Mouse (Mus musculus) kidney, embryonic 14.5 days (tissue): ENCODE data around the gene Ralgps2. TPM values are rescaled to one million over a fixed set of nuclear protein-coding genes. Genes with fewer than 3 reads are reported as not detected.

ENCODE experiments used
- ATAC-seq: fragments of 200-750 bp; cut with Nextera tagmentation; 2 replicates; pipeline ENCODE4 v1.8.0; 2017; ENCODE audit warnings: moderate number of reproducible peaks, mild to moderate bottlenecking, moderate TSS enrichment, moderate library complexity; ENCODE audit not compliant: low FRiP score, low TSS enrichment
- H3K27ac ChIP-seq: fragments of 300-500 bp; sonication (generic); 2 replicates; pipeline ENCODE4 v1.5.1; 2014; ENCODE audit warnings: low read depth, mild to moderate bottlenecking, low read length, moderate library complexity, mixed read lengths
- H3K27me3 ChIP-seq: fragments of 300-500 bp; sonication (generic); 2 replicates; pipeline ENCODE4 v1.6.1; 2014; ENCODE audit warnings: mild to moderate bottlenecking, low read length; ENCODE audit not compliant: control insufficient read depth, insufficient read depth
- H3K36me3 ChIP-seq: fragments of 300-500 bp; sonication (generic); 2 replicates; pipeline ENCODE4 v1.6.1; 2014; ENCODE audit warnings: low read length, mixed read lengths; ENCODE audit not compliant: control insufficient read depth, insufficient read depth
- H3K4me1 ChIP-seq: fragments of 300-500 bp; sonication (generic); 2 replicates; pipeline ENCODE4 v1.6.1; 2014; ENCODE audit warnings: low read length, mixed read lengths; ENCODE audit not compliant: control insufficient read depth, insufficient read depth
- H3K4me2 ChIP-seq: fragments of 300-500 bp; sonication (generic); replicated peaks from 2 replicates; pipeline ENCODE4 v1.6.1; 2014; ENCODE audit warnings: low read depth, mild to moderate bottlenecking, low read length
- H3K4me3 ChIP-seq: fragments of 300-500 bp; sonication (generic); 2 replicates; pipeline ENCODE4 v1.5.1; 2014; ENCODE audit warnings: mild to moderate bottlenecking, low read length
- H3K9ac ChIP-seq: fragments of 300-500 bp; sonication (generic); 2 replicates; pipeline ENCODE4 v1.6.1; 2014; ENCODE audit warnings: low read depth, mild to moderate bottlenecking, low read length, moderate library complexity
- H3K9me3 ChIP-seq: fragments of 300-500 bp; sonication (generic); 2 replicates; pipeline ENCODE4 v1.6.1; 2016; ENCODE audit warnings: low read length; ENCODE audit not compliant: control insufficient read depth
- WGBS: fragments of 180-500 bp; shearing (Covaris S2); extraction: QIAGEN DNeasy Blood & Tissue Kit; methylation state at CpG from one replicate; pipeline ENCODE4 v1.1.7; 2014; 5-methylcytosine and 5-hydroxymethylcytosine counted together
- polyA plus RNA-seq: library from polyadenylated mRNA; unstranded; fragments of >200 nt; fragmentation: Nextera tagmentation; extraction: Ambion mirVana; gene quantifications from 2 replicates; pipeline ENCODE4 v1.2.1, GENCODE M21; 2014

Ralgps2 gene
- polyA plus RNA-seq, result 62.3 and 80.8 TPM in 2 replicates

DNA sequence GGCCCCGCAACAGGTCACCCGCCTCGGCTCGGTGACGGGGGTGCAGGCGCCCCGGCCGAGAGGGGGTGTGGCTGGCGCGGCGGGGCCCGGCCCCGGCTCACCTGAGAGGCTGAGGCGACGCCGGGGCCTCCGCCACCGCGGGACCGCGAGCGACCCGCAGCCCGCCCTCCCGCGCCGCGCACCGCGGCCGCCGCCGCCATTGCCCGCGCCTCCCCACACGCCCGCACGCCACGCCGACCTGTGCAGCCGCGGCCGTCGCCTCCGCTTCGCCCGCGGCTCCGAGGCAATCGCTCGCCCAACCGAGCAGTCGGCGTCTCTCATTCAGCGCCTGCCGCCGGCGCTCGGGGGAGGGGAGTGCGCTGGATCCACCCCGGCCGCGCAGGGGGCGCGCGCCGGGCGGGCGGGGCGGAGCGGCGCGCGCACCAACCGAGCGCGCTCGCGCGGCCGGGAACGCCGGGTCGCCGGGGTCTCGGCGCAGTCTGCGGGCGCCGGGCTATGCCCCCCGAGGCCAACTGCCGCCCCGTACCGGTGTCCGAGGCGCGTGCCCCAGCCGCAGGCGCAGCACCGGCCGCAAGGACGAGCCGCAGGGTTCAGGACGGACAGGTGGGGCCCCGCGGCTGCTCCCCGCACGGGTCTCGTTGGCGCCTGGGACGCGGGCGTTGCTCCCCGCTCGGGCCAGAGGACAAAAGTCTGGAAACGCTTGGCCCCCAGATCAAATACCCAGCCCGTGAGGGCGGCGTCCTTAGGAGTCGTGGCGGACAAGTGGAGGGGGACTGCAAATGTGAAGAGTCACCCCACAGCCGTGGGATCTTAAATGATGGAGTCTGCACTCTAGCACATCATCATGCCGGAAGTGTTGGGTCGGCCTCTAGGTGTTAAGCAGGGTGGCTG, at the start of gene Ralgps2:
Gene Ralgps2 (minus strand): TSS at position 376 of the 891 bp plus-strand sequence.
- no peaks in the 10 kb centered on the region for H3K27me3 ChIP-seq
- H3K36me3 ChIP-seq, result no peaks in the 10 kb centered on the region
- no peaks in the 10 kb centered on the region for H3K9me3 ChIP-seq
- peak within 1 kb of the TSS; percentile 91 for H3K9ac ChIP-seq
- peak within 1 kb of the TSS; percentile 93 for H3K27ac ChIP-seq
- 0% methylated on average over 56 of the region's 124 CpGs for WGBS
- H3K4me1 ChIP-seq, result peaks cover 12% of the 10 kb centered on the region
- H3K4me3 ChIP-seq, result peak within 1 kb of the TSS; percentile 91
- peak; percentile 84 for ATAC-seq
- H3K4me2 ChIP-seq, result peak within 1 kb of the TSS; percentile 91

GRCm38 (mm10) chr1:156987576-156987975, 48.1 kb upstream of the Ralgps2 start:
- 59% methylated on average over 3 of the region's 3 CpGs for WGBS
- H3K4me1 ChIP-seq, result peaks cover 7% of the 10 kb centered on the region
- H3K4me3 ChIP-seq, result no peak overlapping the region
- no peaks in the 10 kb centered on the region for H3K36me3 ChIP-seq
- H3K9ac ChIP-seq, result no peak overlapping the region
- no peak overlapping the region for H3K4me2 ChIP-seq
- no peaks in the 10 kb centered on the region for H3K27me3 ChIP-seq
- no peak overlapping the region for H3K27ac ChIP-seq
- ATAC-seq, result no peak
- H3K9me3 ChIP-seq, result no peaks in the 10 kb centered on the region

DNA sequence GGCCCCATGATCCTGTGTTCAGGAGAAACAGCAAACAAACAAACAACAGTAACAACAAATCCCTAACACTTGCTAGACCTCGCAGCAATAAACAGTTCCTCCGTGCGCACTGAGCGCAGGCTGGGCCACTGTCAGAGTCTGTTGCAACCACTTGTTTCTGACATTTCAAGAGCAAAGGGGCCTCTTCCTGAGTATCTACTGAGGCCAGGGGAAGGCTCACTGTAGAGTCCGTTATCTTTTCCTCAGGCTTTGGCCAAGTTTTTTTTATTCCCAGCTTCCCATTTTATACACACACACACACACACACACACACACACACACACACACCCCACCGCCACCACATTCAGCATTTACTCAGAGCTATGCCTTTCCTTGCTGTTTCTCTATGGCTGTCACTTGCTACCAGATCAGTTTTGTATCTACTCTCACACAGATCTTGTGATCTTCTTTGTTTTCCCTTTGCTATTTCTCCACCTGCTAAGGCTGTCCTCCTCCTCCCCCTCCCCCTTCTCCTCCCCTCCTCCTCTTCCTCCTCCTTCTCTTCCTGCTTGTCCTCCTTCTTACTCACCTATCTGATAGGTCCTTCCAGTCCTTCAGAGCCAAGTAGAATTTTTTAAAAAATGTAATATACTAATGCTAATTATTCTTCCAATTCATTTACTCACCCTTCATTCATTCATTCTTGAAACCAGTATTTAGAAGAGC, 47.4 kb upstream of the Ralgps2 start:
- H3K9ac ChIP-seq, result no peak overlapping the region
- no peaks in the 10 kb centered on the region for H3K9me3 ChIP-seq
- no peak overlapping the region for H3K4me3 ChIP-seq
- 69% methylated on average over 6 of the region's 6 CpGs for WGBS
- H3K27ac ChIP-seq, result no peak overlapping the region
- H3K4me1 ChIP-seq, result peaks cover 7% of the 10 kb centered on the region
- H3K36me3 ChIP-seq, result no peaks in the 10 kb centered on the region
- no peaks in the 10 kb centered on the region for H3K27me3 ChIP-seq
- H3K4me2 ChIP-seq, result no peak overlapping the region
- no peak for ATAC-seq

GRCm38 (mm10) chr1:156985657-156986640, 46.5 kb upstream of the Ralgps2 start:
- ATAC-seq, result no peak
- Histone ChIP-seq H3K36me3 (no peaks in the 10 kb centered on the region), H3K9me3 (no peaks in the 10 kb centered on the region), H3K9ac (no peak overlapping the region), H3K27me3 (no peaks in the 10 kb centered on the region), H3K4me2 (no peak overlapping the region), H3K4me1 (peaks cover 4% of the 10 kb centered on the region), H3K27ac (no peak overlapping the region), H3K4me3 (no peak overlapping the region)
- WGBS, result 49% methylated on average over 6 of the region's 6 CpGs

DNA sequence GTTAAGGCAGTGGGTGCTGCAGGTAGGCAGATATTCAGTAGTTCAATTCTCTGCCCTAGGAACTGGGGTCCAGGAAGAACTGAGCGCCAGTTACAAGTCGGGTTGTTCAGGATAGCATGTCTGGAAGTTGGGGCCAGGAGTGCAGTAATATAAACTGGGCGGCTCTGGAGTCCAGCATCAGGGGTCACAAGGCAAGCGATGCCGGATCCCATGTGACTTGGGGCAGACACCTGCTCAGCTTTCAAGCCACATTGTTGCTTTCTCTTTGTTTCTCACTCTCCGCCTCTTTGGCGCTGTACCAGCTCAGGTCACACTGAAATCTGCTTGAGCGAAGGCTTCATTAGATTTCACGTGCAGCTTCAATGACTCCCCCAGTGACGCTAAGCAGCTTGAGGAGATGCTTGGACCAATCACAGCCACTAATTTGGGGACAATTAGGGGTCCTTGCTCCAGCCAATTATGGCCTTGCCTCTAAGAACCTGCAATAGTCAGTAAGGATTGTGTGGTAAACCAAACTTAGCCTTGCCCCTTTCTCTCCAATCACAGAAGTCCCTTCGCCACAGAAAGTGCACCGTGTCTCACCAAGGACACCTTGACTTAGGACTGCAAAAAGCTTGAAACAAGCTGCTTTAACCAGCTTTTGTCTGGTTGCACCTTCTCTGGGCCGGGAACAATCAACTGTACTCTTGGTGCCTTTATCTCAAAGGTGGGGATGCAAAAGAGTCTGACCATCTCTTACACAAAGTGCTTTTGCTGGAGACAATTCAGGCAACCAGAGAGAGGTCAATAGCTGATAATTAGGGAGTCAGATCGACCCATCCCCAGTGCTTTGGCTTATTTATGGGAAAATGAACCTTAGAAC, 43.8 kb upstream of the Ralgps2 start:
- Histone ChIP-seq H3K27me3 (no peaks in the 10 kb centered on the region), H3K9me3 (no peaks in the 10 kb centered on the region), H3K4me3 (no peak overlapping the region), H3K4me2 (no peak overlapping the region), H3K4me1 (no peaks in the 10 kb centered on the region), H3K27ac (no peak overlapping the region), H3K9ac (no peak overlapping the region), H3K36me3 (no peaks in the 10 kb centered on the region)
- peak; percentile 57; the same call in 1 of the 2 replicates for ATAC-seq
- WGBS, result 70% methylated on average over 14 of the region's 14 CpGs

- WGBS, result 85% methylated on average over 9 of the region's 9 CpGs
- Histone ChIP-seq H3K27ac (no peak overlapping the region), H3K4me1 (no peaks in the 10 kb centered on the region), H3K9ac (no peak overlapping the region), H3K36me3 (no peaks in the 10 kb centered on the region), H3K4me3 (no peak overlapping the region), H3K27me3 (no peaks in the 10 kb centered on the region), H3K9me3 (no peaks in the 10 kb centered on the region), H3K4me2 (no peak overlapping the region)
- no peak for ATAC-seq
Observed at GRCm38 (mm10) chr1:156981975-156982374, 42.5 kb upstream of the Ralgps2 start.

- ATAC-seq, result no peak
- Histone ChIP-seq H3K9ac (no peak overlapping the region), H3K4me3 (no peak overlapping the region), H3K36me3 (no peaks in the 10 kb centered on the region), H3K4me2 (no peak overlapping the region), H3K4me1 (no peaks in the 10 kb centered on the region), H3K27me3 (no peaks in the 10 kb centered on the region), H3K9me3 (no peaks in the 10 kb centered on the region), H3K27ac (no peak overlapping the region)
- 87% methylated on average over 4 of the region's 4 CpGs for WGBS
Observed at GRCm38 (mm10) chr1:156979722-156980121, 40.3 kb upstream of the Ralgps2 start.

- no peak overlapping the region for H3K4me3 ChIP-seq
- no peaks in the 10 kb centered on the region for H3K9me3 ChIP-seq
- H3K4me2 ChIP-seq, result no peak overlapping the region
- H3K9ac ChIP-seq, result no peak overlapping the region
- no peaks in the 10 kb centered on the region for H3K36me3 ChIP-seq
- ATAC-seq, result no peak
- no peaks in the 10 kb centered on the region for H3K4me1 ChIP-seq
- H3K27ac ChIP-seq, result no peak overlapping the region
- no peaks in the 10 kb centered on the region for H3K27me3 ChIP-seq
- WGBS, result 91% methylated on average over 7 of the region's 7 CpGs
Observed at GRCm38 (mm10) chr1:156978656-156979055, 39.2 kb upstream of the Ralgps2 start.
